Mouse (Mus musculus) heart, embryonic 12.5 days (tissue): Measurements from ENCODE around the gene Usp18. TPM values are rescaled to one million over a fixed set of nuclear protein-coding genes. Genes with fewer than 3 reads are reported as not detected.

Experiments
- ATAC-seq: fragments of 200-750 bp; cut with Nextera tagmentation; 2 replicates; pipeline ENCODE4 v1.8.0; 2017; ENCODE audit warnings: moderate TSS enrichment, moderate library complexity; ENCODE audit not compliant: insufficient number of reproducible peaks, low FRiP score
- H3K27ac ChIP-seq: fragments of 300-500 bp; sonication (generic); 2 replicates; pipeline ENCODE4 v1.5.1; 2016; ENCODE audit warnings: mild to moderate bottlenecking, moderate library complexity; ENCODE audit not compliant: poor library complexity, severe bottlenecking
- H3K27me3 ChIP-seq: fragments of 300-500 bp; sonication (generic); replicated peaks from 2 replicates; pipeline ENCODE4 v1.6.1; 2016; ENCODE audit warnings: mild to moderate bottlenecking, moderate library complexity
- H3K36me3 ChIP-seq: fragments of 300-500 bp; sonication (generic); 2 replicates; pipeline ENCODE4 v1.6.1; 2016; ENCODE audit warnings: mild to moderate bottlenecking, moderate library complexity
- H3K4me1 ChIP-seq: fragments of 300-500 bp; sonication (generic); replicated peaks from 2 replicates; pipeline ENCODE4 v1.6.1; 2016; ENCODE audit warnings: mild to moderate bottlenecking
- H3K4me2 ChIP-seq: fragments of 300-500 bp; sonication (generic); 2 replicates; pipeline ENCODE4 v1.6.1; 2016; ENCODE audit warnings: mild to moderate bottlenecking, moderate library complexity
- H3K4me3 ChIP-seq: fragments of 300-500 bp; sonication (generic); 2 replicates; pipeline ENCODE4 v1.5.1; 2016; ENCODE audit warnings: mild to moderate bottlenecking
- H3K9ac ChIP-seq: fragments of 300-500 bp; sonication (generic); 2 replicates; pipeline ENCODE4 v1.6.1; 2016; ENCODE audit warnings: mild to moderate bottlenecking, moderate library complexity
- H3K9me3 ChIP-seq: fragments of 300-500 bp; sonication (generic); replicated peaks from 2 replicates; pipeline ENCODE4 v1.6.1; 2016; ENCODE audit warnings: mild to moderate bottlenecking, moderate library complexity
- WGBS: fragments of 180-500 bp; shearing (Covaris S2); methylation state at CpG from one replicate; pipeline ENCODE4 v1.1.7; 2016; 5-methylcytosine and 5-hydroxymethylcytosine counted together
- polyA plus RNA-seq: library from polyadenylated mRNA; unstranded; fragments of >200 nt; fragmentation: Nextera tagmentation; extraction: Ambion mirVana; gene quantifications from 2 replicates; pipeline ENCODE4 v1.2.1, GENCODE M21; 2016

Gene Usp18
- polyA plus RNA-seq, 1 experiment from 2014 or later: 1.8 TPM

GRCm38 (mm10) chr6:121214667-121215330, 30.9 kb upstream of the Usp18 start:
- H3K9me3 ChIP-seq: 0 out of 2 replicates have a peak, but pooled peaks cover 3% of the 10 kb centered on the region
- 65% methylated on average over 8 of the region's 8 CpGs for WGBS
- no peak overlapping the region for H3K27ac ChIP-seq
- H3K9ac ChIP-seq: no peak overlapping the region
- ATAC-seq: no peak
- no peak overlapping the region for H3K4me2 ChIP-seq
- H3K4me1 ChIP-seq: peaks cover 32% of the 10 kb centered on the region
- H3K4me3 ChIP-seq: no peak overlapping the region
- peaks cover 31% of the 10 kb centered on the region for H3K27me3 ChIP-seq
- H3K36me3 ChIP-seq: no peaks in the 10 kb centered on the region

GRCm38 (mm10) chr6:121215336-121215735, 30.4 kb upstream of the Usp18 start:
- peaks cover 26% of the 10 kb centered on the region for H3K27me3 ChIP-seq
- H3K9me3 ChIP-seq: 0 out of 2 replicates have a peak, but pooled peaks cover 3% of the 10 kb centered on the region
- H3K36me3 ChIP-seq: no peaks in the 10 kb centered on the region
- H3K4me3 ChIP-seq: no peak overlapping the region
- no peak overlapping the region for H3K9ac ChIP-seq
- no peak overlapping the region for H3K27ac ChIP-seq
- WGBS: 64% methylated on average over 5 of the region's 5 CpGs
- peaks cover 30% of the 10 kb centered on the region for H3K4me1 ChIP-seq
- H3K4me2 ChIP-seq: no peak overlapping the region
- ATAC-seq: no peak

- 75% methylated on average over 6 of the region's 6 CpGs for WGBS
- Histone ChIP-seq H3K4me1 (peaks cover 24% of the 10 kb centered on the region), H3K9me3 (0 out of 2 replicates have a peak, but pooled peaks cover 3% of the 10 kb centered on the region), H3K36me3 (no peaks in the 10 kb centered on the region), H3K9ac (no peak overlapping the region), H3K4me3 (no peak overlapping the region), H3K27me3 (peaks cover 21% of the 10 kb centered on the region), H3K27ac (no peak overlapping the region), H3K4me2 (no peak overlapping the region)
- ATAC-seq: no peak
Measured at GRCm38 (mm10) chr6:121215896-121216295, 29.8 kb upstream of the Usp18 start.

GRCm38 (mm10) chr6:121216589-121217255, 29.0 kb upstream of the Usp18 start:
- Histone ChIP-seq H3K4me1 (peaks cover 16% of the 10 kb centered on the region), H3K4me2 (no peak overlapping the region), H3K36me3 (no peaks in the 10 kb centered on the region), H3K27ac (no peak overlapping the region), H3K27me3 (peaks cover 13% of the 10 kb centered on the region), H3K9ac (no peak overlapping the region), H3K9me3 (0 out of 2 replicates have a peak, but pooled peaks cover 3% of the 10 kb centered on the region), H3K4me3 (no peak overlapping the region)
- WGBS: 69% methylated on average over 5 of the region's 5 CpGs
- no peak for ATAC-seq

GRCm38 (mm10) chr6:121218002-121218401, 27.7 kb upstream of the Usp18 start:
- H3K9ac ChIP-seq: no peak overlapping the region
- H3K4me3 ChIP-seq: no peak overlapping the region
- 84% methylated on average over 7 of the region's 7 CpGs for WGBS
- H3K27ac ChIP-seq: no peak overlapping the region
- ATAC-seq: no peak
- H3K9me3 ChIP-seq: 0 out of 2 replicates have a peak, but pooled peaks cover 4% of the 10 kb centered on the region
- H3K4me1 ChIP-seq: peaks cover 13% of the 10 kb centered on the region; the same call in 1 of the 2 replicates
- H3K4me2 ChIP-seq: no peak overlapping the region
- no peaks in the 10 kb centered on the region for H3K36me3 ChIP-seq
- H3K27me3 ChIP-seq: 0 out of 2 replicates have a peak, but pooled peaks cover 3% of the 10 kb centered on the region

GRCm38 (mm10) chr6:121219406-121219805, 26.3 kb upstream of the Usp18 start:
- no peak; the same call in 1 of the 2 replicates for ATAC-seq
- no peak overlapping the region for H3K4me2 ChIP-seq
- no peak overlapping the region for H3K9ac ChIP-seq
- H3K36me3 ChIP-seq: no peaks in the 10 kb centered on the region
- H3K4me1 ChIP-seq: peaks cover 17% of the 10 kb centered on the region
- 0 out of 2 replicates have a peak, but pooled peaks cover 4% of the 10 kb centered on the region for H3K9me3 ChIP-seq
- H3K27me3 ChIP-seq: 0 out of 2 replicates have a peak, but pooled peaks cover 3% of the 10 kb centered on the region
- H3K27ac ChIP-seq: no peak overlapping the region
- 62% methylated on average over 4 of the region's 4 CpGs for WGBS
- no peak overlapping the region for H3K4me3 ChIP-seq

GRCm38 (mm10) chr6:121220181-121220580, 25.5 kb upstream of the Usp18 start:
- no peak overlapping the region for H3K4me2 ChIP-seq
- H3K27me3 ChIP-seq: 0 out of 2 replicates have a peak, but pooled peaks cover 3% of the 10 kb centered on the region
- 0 out of 2 replicates have a peak, but pooled peaks cover 4% of the 10 kb centered on the region for H3K9me3 ChIP-seq
- no peak overlapping the region for H3K9ac ChIP-seq
- H3K4me3 ChIP-seq: no peak overlapping the region
- H3K4me1 ChIP-seq: peaks cover 13% of the 10 kb centered on the region
- H3K27ac ChIP-seq: no peak overlapping the region
- no peak for ATAC-seq
- 84% methylated on average over 10 of the region's 10 CpGs for WGBS
- H3K36me3 ChIP-seq: no peaks in the 10 kb centered on the region

- Histone ChIP-seq H3K4me1 (peaks cover 12% of the 10 kb centered on the region), H3K4me2 (no peak overlapping the region), H3K27ac (no peak overlapping the region), H3K9ac (no peak overlapping the region), H3K4me3 (no peak overlapping the region), H3K9me3 (0 out of 2 replicates have a peak, but pooled peaks cover 4% of the 10 kb centered on the region), H3K36me3 (no peaks in the 10 kb centered on the region), H3K27me3 (no peaks in the 10 kb centered on the region)
- 80% methylated on average over 8 of the region's 8 CpGs for WGBS
- ATAC-seq: no peak
Measured at GRCm38 (mm10) chr6:121221876-121222597, 23.7 kb upstream of the Usp18 start.

- no peaks in the 10 kb centered on the region for H3K36me3 ChIP-seq
- no peak overlapping the region for H3K9ac ChIP-seq
- no peak overlapping the region for H3K27ac ChIP-seq
- no peaks in the 10 kb centered on the region for H3K27me3 ChIP-seq
- H3K4me3 ChIP-seq: no peak overlapping the region
- ATAC-seq: no peak
- WGBS: 88% methylated on average over 14 of the region's 14 CpGs
- no peak overlapping the region for H3K4me2 ChIP-seq
- peaks cover 12% of the 10 kb centered on the region for H3K4me1 ChIP-seq
- H3K9me3 ChIP-seq: 0 out of 2 replicates have a peak, but pooled peaks cover 4% of the 10 kb centered on the region
Measured at GRCm38 (mm10) chr6:121223001-121223400, 22.7 kb upstream of the Usp18 start.

GRCm38 (mm10) chr6:121224067-121224466, 21.6 kb upstream of the Usp18 start:
- Histone ChIP-seq H3K9ac (no peak overlapping the region), H3K36me3 (no peaks in the 10 kb centered on the region), H3K27ac (no peak overlapping the region), H3K4me1 (peaks cover 11% of the 10 kb centered on the region), H3K27me3 (no peaks in the 10 kb centered on the region), H3K9me3 (0 out of 2 replicates have a peak, but pooled peaks cover 4% of the 10 kb centered on the region), H3K4me3 (no peak overlapping the region), H3K4me2 (no peak overlapping the region)
- WGBS: 46% methylated on average over 5 of the region's 5 CpGs
- ATAC-seq: no peak

- no peak overlapping the region for H3K9ac ChIP-seq
- 0 out of 2 replicates have a peak, but pooled peaks cover 4% of the 10 kb centered on the region for H3K9me3 ChIP-seq
- peaks cover 5% of the 10 kb centered on the region for H3K4me1 ChIP-seq
- no peak overlapping the region for H3K4me2 ChIP-seq
- H3K27ac ChIP-seq: no peak overlapping the region
- H3K4me3 ChIP-seq: no peak overlapping the region
- ATAC-seq: no peak
- no peaks in the 10 kb centered on the region for H3K36me3 ChIP-seq
- H3K27me3 ChIP-seq: no peaks in the 10 kb centered on the region
- WGBS: 22% methylated on average over 6 of the region's 6 CpGs
Measured at GRCm38 (mm10) chr6:121224993-121225392, 20.7 kb upstream of the Usp18 start.
